Mouse (Mus musculus) erythroblast, adult 5-6 weeks (primary cell): Measurements from ENCODE around the gene Chst11. TPM values are rescaled to one million over a fixed set of nuclear protein-coding genes. Genes with fewer than 3 reads are reported as not detected.

Experiments
- ATAC-seq: replicated peaks from 2 replicates; pipeline ENCODE4 v1.8.0; 2016; ENCODE audit warnings: moderate number of reproducible peaks, mild to moderate bottlenecking, moderate TSS enrichment, inconsistent platforms; ENCODE audit not compliant: poor library complexity, low FRiP score, severe bottlenecking
- total RNA-seq, 2 experiments: library from RNA; stranded (forward) in 1 of 2; stranded (reverse) in 1 of 2; fragments of 150-400 nt in 1 of 2; fragments of 200-764, 138-1000 nt in 1 of 2; gene quantifications; 2 replicates each; pipeline versions ENCODE4 v1.2.3 to v1.2.4; 2015 to 2017; ENCODE audit warnings: low replicate concordance in 2 of 2

Chst11 gene
- total RNA-seq (2015; ENCODE audit: low replicate concordance) (1.7 and 7.3 TPM in 2 replicates), total RNA-seq (2017; ENCODE audit: low replicate concordance) (7.0 and 9.5 TPM in 2 replicates)

DNA sequence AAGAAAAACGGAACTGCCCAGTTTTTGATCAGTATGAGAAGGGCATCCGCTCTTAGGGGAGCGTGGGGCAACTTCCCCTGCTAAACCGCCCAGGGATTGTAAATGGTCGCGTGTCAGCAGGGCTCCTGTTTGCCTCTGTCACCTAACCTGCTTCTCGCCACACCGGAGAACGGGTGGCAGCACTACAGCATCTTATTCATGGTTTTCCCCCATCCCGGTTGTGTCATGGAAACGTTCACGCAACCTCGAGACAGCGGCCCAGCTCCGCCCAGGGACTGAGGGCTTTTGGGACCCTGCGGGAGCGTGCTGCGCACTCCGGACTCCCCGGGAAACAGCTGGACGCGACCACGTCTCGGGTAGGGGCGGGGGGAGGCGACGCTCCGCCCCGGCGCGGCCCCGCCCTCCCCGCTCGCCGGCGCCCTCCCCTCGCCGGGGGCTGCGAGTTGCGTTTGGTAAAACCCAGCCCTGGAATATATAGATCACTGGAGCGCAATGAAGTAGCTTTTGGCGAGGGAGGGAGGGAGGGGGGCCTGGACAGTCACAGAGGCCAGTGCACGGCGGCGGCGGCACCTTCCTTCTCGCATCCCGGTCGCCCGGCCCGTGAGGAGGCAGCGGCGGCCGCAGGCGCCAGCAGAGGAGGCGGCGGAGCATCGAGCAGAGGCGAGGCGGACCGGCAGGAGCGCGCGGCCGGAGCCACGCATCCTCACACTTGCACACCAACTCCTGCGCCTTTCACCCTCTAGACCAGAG lies at the start of gene Chst11:
Gene Chst11, plus strand, starts transcription at position 549 of the 750 bp plus-strand sequence.
- ATAC-seq: peak; percentile 63

DNA sequence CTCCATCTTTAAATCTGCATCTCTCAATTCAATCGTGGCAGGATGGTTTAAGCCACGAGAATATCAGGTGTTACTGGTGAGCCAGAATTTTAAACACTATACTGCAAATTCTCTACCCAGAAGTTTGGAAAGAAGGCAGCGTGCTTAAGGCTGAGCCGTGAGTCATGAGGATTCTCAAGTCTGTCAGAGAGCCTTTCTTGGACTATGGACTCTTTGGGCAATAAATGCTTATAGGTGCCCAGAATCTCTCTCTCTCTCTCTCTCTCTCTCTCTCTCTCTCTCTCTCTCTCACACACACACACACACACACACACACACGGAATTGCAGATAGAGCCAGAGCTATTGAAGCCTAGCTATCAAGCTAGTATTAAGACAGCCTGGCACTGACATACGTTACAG lies 49.5 kb upstream of the Chst11 start:
- no peak for ATAC-seq

DNA sequence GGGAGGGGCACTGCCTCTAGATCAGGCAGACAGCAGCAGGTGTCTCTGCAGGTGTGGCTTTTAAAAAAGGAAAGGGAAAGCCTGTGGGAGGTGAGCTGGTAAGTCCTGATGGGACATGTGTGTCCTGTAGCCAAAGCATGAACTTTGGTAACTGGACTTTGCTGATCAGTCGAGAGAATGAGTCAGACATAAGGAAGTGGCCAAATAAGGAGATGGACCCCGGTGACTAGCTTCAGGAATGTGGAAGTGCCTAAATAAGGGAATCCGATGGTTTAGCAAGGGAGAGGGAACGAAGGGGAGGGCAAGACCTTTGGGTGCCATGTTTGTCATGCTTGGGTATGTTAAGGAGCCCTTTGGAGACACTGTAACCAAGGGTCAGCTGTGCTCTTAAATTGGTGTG lies 31.9 kb upstream of the Chst11 start:
- ATAC-seq: no peak

DNA sequence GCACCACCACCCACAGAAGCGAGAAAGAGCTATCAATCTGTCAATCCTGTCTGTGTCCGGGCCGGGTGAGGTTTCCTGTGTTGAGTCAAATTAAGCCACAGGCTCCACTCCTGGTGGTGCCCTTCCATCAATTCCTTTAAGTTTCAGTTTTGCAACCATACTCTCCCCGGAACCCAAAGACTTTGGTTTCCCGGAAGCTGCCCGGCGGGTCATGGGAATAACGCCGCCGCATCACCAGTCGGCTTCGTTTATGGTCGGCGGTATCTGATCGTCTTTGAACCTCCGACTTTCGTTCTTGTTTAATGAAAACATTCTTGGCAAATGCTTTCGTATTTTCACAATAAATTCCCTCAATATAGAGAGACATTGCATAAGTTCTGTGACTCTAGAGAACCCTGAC lies 30.2 kb upstream of the Chst11 start:
- ATAC-seq: peak; percentile 97

DNA sequence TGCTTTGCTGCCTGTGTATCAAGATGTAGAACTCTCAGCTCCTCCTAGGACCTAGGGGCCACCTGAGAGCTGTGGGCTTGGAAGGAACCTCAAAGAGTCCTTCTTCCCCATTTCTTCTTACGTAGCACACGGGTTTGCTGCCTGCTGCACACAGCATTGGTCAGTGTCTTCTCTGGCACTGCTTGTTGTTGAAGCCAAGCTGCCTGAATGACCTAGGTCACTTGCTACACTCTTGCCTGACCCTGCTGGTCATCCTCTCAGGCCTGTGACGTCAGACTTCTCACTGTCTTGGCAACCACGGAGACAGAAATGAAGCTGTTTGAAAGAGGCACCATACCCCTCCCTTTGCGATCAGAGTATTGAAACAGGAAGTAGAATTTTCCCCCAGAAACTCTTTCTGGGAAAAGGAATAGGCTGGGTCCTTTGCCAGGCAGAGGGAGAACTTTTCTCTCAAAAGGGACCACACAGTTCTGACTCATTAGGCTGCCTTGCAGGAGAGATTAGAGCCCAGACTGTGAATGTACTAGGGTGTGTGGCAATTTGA lies 27.0 kb upstream of the Chst11 start:
- no peak for ATAC-seq

DNA sequence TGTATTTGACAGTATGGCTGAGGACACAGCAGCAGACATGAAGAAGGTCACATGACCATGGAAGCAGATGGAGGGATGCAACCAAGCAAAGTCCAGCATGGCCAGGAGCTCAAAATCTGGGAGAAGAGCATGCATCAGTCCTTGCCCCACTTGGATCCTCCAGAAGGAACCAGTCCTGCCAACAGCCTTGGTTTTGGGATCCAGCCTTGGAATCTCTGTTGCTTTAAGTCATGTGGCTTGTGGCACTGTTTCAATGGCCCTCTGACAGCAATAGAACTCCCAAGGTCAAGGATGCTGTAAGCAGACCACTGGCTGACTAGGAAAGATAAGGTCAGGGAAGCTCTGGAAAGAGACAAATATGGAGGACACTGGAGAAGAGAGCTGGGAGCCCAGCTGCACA lies 26.0 kb upstream of the Chst11 start:
- no peak for ATAC-seq

DNA sequence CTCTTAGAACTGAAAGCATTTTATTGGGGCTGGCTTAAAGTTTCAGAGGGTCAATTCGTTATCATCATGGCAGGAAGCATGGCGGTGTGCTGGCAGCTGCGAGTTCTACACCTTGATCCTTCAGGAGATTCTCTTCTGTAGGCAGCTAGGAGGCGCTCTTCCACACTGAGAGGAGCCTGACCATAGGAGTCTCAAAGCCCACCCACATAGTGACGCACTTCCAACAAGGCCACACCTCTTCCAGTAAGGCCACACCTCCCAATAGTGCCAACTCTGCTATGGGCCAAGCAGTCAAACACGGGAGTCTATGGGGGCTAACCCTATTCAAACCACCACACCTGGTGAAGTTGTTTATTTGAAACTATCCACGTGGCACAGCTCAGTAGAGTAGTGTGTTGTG lies 24.0 kb upstream of the Chst11 start:
- peak; percentile 97 for ATAC-seq

DNA sequence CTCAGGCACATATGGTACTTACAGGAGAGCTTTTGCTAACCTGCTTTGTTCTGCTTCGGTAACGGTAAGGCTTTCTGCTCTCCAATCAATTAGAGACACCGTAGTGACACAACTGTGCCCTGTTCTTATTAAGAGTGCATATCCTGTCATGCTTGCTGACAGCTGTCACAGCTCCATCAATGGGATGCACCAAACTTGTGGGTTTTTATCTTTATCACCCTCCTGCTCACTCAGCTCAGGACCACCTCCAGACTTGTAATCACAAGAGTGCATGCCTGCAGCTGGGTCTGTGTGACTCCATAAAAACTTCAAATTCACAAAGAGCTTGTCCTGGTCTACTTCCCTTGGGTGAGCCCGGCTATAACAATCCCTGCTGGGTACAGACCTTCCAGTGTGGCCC lies 23.3 kb upstream of the Chst11 start:
- 0 out of 2 replicates have a peak, but pooled peaks have one; percentile 19 for ATAC-seq

DNA sequence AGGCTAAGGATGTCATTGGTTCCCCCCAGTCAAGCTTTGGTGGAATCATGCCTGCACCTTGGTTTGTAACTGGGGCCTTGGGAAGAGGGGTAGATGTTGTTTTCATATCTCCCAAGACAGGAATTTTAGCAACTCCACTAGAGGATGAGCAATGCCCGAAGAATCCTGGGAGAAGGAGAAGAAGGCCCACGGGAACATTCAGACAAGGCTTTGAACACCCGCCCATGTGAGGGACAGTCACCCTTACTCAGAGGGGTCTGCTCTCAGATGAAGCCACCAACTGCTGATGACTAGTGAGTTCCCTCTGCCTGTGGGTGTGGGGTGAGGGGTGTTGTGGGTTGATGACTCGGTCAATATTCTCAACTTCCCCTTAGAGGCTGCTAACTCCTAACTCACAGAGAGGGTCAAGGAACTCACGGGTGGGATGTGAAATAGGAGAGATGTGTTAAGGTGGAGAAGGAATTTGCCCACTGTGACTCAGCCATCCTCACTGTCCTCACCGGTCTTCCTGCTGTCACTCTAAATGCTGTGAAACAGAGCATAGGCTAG lies 22.8 kb upstream of the Chst11 start:
- ATAC-seq: no peak

DNA sequence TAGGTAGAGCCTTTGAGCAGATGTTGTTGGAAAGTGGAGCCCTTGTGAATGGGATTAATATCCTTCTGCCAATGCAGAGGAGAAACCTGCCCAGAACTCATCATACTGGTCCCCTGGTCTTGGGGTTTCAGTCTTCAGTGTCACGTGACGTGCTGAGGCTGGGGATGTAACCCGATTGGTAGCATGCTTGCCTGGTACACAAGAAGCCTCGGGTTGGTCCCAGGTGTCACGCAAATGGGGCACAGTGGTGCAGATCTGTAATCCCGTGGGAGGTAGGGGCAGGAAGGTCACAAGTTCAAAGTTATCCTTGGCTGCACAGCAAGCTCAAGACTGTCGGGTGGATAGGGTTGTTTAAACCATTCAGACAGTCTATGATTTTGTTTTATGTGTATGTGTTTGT lies 20.8 kb upstream of the Chst11 start:
- ATAC-seq: no peak

DNA sequence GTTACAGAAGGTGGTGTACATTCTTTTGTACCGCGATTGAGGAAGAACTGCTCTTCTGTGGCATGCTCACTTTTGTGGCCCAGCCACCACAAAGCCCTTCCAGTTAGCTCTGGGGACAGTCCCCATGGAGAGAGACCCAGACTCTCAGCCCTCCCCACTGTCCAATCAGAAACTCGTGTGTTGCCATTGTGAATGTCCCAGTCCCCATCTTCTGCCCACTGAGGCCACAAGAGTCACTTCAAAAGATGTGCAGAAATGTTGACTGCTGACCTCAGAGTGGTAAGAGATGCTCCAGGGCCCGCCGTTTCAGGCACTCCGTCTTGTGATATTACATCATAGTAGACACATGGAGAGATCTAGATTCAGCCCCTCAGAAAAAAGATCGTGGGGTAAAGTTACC lies 18.6 kb upstream of the Chst11 start:
- ATAC-seq: no peak

DNA sequence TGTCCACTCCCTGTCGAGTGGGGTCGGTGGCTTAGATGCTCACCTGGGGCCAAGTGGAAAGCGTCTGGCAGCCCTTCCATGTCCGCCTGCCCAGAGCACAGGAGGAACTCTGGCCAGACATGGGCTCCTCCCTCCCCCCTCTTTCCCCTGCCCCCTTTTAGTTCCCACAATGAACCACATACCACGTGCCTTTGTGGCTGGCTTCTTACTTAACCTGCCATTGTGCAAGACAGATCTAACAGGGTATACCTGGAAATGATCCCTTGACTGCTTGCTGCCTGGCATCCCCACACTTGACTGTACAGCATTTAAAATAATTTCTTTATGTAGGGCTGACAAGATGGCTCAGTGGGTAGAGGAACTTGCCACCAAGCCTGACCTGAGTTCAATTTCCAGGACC lies 15.7 kb upstream of the Chst11 start:
- no peak for ATAC-seq

DNA sequence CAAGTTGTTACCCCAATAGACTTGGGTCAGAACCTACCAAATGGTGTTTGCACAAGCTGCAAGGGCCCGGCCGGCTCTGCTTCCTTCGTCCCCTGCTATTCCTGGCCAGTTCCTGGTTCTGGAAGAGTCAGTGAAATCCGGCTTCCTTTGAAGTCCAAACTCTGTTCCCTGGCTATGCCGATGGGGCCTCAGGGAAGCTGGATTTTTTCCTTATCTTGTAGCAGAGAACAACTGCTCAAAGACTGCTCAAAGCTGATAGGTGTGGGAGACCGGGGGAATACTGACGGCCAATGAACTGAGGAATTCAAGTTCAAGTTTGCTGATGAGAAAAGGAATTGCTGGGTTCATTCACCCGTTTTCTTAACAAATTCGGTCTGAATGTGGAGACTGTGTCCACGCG lies 13.7 kb upstream of the Chst11 start:
- no peak for ATAC-seq

DNA sequence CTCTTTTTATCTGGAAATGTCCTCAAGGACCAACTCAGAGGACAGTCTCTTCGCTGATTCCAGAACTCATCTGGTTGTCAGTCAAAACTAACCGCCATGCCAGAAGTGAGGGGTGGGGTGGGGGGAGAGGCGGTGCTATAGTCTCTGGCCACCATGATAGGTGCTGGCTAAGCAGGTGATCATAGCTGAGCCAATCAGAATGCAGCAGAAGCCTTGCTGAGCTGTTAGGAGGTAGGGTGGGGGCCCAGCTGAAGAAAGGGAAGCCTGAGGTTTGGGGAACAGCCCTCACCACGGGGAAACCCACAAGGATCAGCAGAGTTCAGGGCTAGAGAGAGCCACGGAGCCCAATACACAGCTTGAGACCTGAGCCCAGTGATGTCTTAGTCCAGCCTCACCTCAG lies 11.1 kb upstream of the Chst11 start:
- peak; percentile 54; the same call in 1 of the 2 replicates for ATAC-seq

DNA sequence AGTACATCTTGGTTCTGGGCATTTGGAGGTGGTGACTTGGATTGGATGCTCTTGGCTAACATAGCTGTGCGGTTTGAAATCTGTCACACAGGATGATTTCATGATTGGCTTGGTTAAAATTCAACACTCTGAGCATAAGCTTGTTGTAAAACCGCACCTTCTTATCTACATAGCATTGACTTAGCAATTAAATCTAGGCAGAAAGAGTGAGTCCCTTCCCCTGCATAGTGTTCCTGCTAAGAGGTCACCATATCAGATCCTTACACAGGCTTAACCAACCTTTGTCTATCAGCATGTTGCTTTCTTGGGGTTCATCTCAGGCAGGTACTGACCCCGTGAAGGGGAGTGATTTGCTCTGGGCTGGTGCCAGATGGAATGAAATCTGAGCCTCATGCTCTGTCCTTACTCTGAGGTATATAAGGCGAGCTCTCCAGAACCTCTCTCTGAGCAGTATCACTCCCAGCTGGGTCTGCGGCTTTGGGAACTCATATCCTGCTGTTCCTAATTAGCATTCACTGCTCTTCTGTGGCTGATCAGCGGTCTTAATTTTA lies 10.6 kb upstream of the Chst11 start:
- no peak for ATAC-seq

DNA sequence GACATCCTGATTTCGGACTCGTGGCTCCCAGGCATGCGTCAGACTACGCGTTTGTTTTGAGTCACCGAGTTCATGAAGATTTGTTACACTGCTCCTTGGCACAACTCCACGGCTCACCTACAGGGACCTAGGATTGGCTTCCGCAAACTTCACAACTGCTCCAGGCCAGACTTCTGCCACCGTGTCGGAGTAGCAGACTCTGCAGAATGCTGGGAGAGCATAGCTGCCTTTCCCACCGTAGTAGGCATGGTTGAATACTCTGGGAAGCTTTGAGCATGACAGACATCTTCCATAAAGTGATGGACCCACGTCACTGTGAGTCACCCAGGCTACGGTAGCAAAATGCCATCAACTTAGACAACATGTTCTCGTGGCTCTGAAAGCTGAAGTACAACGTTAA lies 9.5 kb upstream of the Chst11 start:
- ATAC-seq: no peak

DNA sequence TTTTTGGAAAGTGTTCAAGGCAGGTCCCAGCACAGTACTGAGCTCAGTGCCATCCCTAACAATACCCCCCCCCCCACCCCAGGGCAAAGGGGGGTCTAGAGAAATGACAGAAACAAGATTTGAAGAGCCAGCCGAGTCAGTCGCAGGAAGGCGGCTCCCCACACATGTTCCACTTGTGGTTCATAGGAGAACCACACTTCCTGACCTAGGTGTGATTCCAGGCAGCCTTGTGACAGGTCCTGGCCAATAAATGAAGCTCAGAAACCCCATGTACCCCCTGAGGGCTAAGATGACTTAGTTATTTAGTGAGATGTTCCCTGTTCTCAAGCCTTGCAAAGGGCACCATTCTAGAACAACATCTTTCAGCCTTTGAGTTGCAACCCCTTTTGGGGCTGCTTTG lies 3.0 kb upstream of the Chst11 start:
- no peak for ATAC-seq

DNA sequence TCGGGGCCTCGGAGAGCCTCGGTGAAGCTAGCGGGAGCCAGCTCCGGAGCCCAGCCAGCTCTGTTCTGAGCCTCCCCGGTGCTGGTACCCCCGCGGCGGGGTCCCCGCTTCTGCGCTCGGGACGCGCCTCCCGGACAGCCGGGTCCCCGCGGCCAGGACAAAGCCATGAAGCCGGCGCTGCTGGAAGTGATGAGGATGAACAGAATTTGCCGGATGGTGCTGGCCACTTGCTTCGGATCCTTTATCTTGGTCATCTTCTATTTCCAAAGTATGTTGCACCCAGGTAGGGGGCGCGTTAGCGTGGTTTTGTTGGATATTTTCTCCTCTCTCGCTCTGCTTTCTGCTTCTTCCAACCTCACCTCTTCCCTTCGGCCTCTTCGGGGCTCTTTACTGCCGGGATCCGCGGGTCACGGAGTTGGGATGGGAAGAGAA lies 418 bp downstream of the Chst11 start:
- peak; percentile 41 for ATAC-seq

DNA sequence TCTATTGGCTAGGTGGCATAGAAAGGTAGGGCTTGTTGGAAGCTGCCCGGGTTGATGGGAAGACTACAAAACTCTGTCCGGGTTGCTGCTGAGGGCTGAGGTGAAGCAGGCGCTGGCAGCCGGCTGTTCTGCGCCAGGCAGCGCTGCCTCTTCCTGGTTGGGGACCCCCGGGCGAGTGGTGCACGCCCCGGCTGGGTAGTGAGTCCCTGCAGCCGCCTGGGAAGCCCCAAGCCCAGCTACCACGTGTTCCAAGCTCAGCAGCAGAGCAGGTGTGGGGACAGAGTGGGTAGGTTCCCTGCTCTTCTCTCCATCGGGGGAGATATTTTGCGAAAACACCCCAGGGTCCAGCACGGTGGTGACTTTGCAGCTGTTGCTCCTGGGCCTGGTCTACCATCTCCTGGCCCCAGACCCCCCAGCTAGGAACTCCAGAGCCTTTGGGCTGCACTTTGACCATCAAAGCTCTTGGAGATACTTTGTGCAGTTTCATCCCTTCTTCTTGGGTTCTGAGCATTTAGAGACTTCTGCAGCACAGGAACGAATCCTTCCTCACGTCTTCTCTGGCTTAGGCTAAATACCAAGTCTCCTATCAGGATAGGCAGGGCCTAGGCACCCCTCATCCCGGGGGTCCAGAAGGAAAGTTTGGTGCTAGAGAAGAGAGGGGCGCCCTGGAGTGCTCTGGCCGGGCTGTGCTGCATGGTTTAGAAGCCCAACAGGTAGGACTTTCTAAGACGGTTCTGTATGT lies 1.1 kb downstream of the Chst11 start:
- ATAC-seq: 0 out of 2 replicates have a peak, but pooled peaks have one; percentile 9

DNA sequence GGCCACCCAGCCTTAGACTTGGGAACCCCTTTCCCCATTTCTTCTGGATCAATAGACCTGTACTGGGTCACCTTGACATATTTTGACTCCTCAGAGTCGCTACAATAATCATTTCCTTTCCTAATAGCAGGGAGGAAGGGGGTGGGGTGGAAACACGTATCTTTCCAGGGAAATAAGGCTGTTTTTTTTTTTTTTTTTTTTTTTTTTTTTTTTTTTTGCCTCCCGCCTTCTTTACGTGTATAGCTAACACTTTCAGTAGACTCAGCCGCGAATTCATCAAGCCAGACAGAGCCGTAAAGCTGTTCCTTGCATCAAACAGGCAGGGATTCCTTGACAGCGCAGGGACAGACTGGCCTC lies 1.7 kb downstream of the Chst11 start:
- no peak for ATAC-seq
